Mouse (Mus musculus): ENCODE measurements at regions not wholly inside any gene's neighbourhood (a gene's known extent, or its start where the extent isn't known, plus 50 kb on each side); places are given as distances from the start of the nearest gene placed in this dataset.

- dilution Hi-C loops (cut with MboI; ENCODE audit: extremely low pct_ligation_motif_present, extremely low pct_unique_long_range_greater_than_20kb, low sequenced_read_pairs) (no loop called here), in situ Hi-C loops (cut with MboI; ENCODE audit: low pct_ligation_motif_present, low pct_unique_long_range_greater_than_20kb, low sequenced_read_pairs) (no loop called here)
- Histone ChIP-seq H3K4me3 (replicated peaks in 1 of 3; ENCODE audit: low read depth in 2 of 3, low read length in 2 of 3, poor library complexity in 1 of 3) (no peak overlapping the region), H3K36me3 (replicated peaks in 1 of 2; ENCODE audit: control insufficient read depth in 1 of 2, insufficient read depth in 1 of 2, low read length in 1 of 2) (no peaks in the 10 kb centered on the region), H3K9ac (ENCODE audit: insufficient read depth, low read depth) (no peak overlapping the region), H3K4me2 (ENCODE audit: insufficient read depth, low read depth, poor library complexity, severe bottlenecking) (no peak overlapping the region), H3K27ac (ENCODE audit: insufficient read depth, low read depth) (no peak overlapping the region), H3K9me3 (replicated peaks; ENCODE audit: low read length) (peaks cover 6% of the 10 kb centered on the region), H3K27me3 (replicated peaks) (no peaks in the 10 kb centered on the region), H3K79me2 (replicated peaks; ENCODE audit: control insufficient read depth, extremely low read depth, insufficient read depth, poor library complexity, severe bottlenecking) (no peaks in the 10 kb centered on the region), H3K4me1 (ENCODE audit: control insufficient read depth in 1 of 2, insufficient read depth in 2 of 2) (no peaks in the 10 kb centered on the region)
- DNase-seq (ENCODE audit: extremely low read depth), result no peak
- TF ChIP-seq IRF4 (IDR thresholded peaks at IDR 0.05; ENCODE audit: low read depth, low read length), result no peak
Measured at GRCm38 (mm10) chr6:148574742-148575453, 130.7 kb upstream of the Tmtc1 start.

GRCm38 (mm10) chr6:148572201-148572600 lies 128.0 kb upstream of the Tmtc1 start:
- TF ChIP-seq GABPA (IDR thresholded peaks at IDR 0.05; ENCODE audit: insufficient replicate concordance, low read depth, low read length) (no peak), ZC3H11A (IDR thresholded peaks at IDR 0.05; ENCODE audit: low read depth, low read length) (no peak), MEF2A (IDR thresholded peaks at IDR 0.05; ENCODE audit: borderline replicate concordance, low read depth, low read length) (no peak), MAX (IDR thresholded peaks at IDR 0.05; ENCODE audit: low read length) (no peak)
- dilution Hi-C loops (cut with MboI; ENCODE audit: extremely low pct_ligation_motif_present, extremely low pct_unique_long_range_greater_than_20kb, low sequenced_read_pairs) (no loop called here), in situ Hi-C loops (cut with MboI; ENCODE audit: low pct_ligation_motif_present, low pct_unique_long_range_greater_than_20kb, low sequenced_read_pairs) (no loop called here)

DNA sequence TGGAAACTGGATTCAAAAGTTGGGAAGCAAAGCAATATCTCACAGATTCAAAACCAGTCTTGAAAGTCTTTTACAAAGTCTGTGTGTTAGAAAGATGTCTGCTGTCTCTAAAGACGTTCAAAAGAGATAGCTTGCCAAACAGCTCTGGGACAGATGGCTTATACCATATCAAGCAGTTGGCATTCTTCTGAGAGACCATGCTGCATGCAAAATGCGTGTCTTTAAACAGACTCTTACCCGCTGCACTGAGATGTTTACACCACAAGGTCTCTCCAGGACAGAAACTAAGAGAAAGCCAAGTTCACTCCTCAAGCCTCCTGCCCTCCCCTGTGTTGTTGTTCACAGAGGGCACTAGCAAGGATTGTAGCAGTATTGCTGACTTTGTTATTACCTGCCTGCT lies 127.5 kb upstream of the Tmtc1 start:
- Histone ChIP-seq H3K27ac (ENCODE audit: insufficient read depth, low read depth) (no peak overlapping the region), H3K4me2 (ENCODE audit: insufficient read depth, low read depth, poor library complexity, severe bottlenecking) (no peak overlapping the region), H3K4me3 (replicated peaks in 1 of 3; ENCODE audit: low read depth in 2 of 3, low read length in 2 of 3, poor library complexity in 1 of 3) (no peak overlapping the region), H3K36me3 (replicated peaks in 1 of 2; ENCODE audit: control insufficient read depth in 1 of 2, insufficient read depth in 1 of 2, low read length in 1 of 2) (no peaks in the 10 kb centered on the region), H3K9me3 (replicated peaks; ENCODE audit: low read length) (no peaks in the 10 kb centered on the region), H3K9ac (ENCODE audit: insufficient read depth, low read depth) (no peak overlapping the region), H3K27me3 (replicated peaks) (no peaks in the 10 kb centered on the region), H3K79me2 (replicated peaks; ENCODE audit: control insufficient read depth, extremely low read depth, insufficient read depth, poor library complexity, severe bottlenecking) (no peaks in the 10 kb centered on the region), H3K4me1 (ENCODE audit: control insufficient read depth in 1 of 2, insufficient read depth in 2 of 2) (peaks cover 0 to 4% of the 10 kb centered on the region in 2 experiments; a peak in 2 of 4 replicates)
- in situ Hi-C loops (cut with MboI; ENCODE audit: low pct_ligation_motif_present, low pct_unique_long_range_greater_than_20kb, low sequenced_read_pairs), result no loop called here
- TF ChIP-seq POLR2A (IDR thresholded peaks at IDR 0.05; ENCODE audit: low read depth, low read length), result no peak
- TF ChIP-seq USF2 (conservative IDR thresholded peaks at IDR 0.05; ENCODE audit: low read depth, low read length), result no peak
- no peak for TF ChIP-seq BHLHE40 (IDR thresholded peaks at IDR 0.05; ENCODE audit: low read depth, low read length)
- no peak for TF ChIP-seq ZNF384 (IDR thresholded peaks at IDR 0.05; ENCODE audit: low read depth, low read length)
- TF ChIP-seq ZC3H11A (IDR thresholded peaks at IDR 0.05; ENCODE audit: low read depth, low read length), result no peak
- no peak for DNase-seq (ENCODE audit: extremely low read depth)
- dilution Hi-C loops (cut with MboI; ENCODE audit: extremely low pct_ligation_motif_present, extremely low pct_unique_long_range_greater_than_20kb, low sequenced_read_pairs), result no loop called here

More at GRCm38 (mm10) chr6:148572201-148572600, 128.0 kb upstream of the Tmtc1 start:
- H3K4me1 ChIP-seq (ENCODE audit: control insufficient read depth in 1 of 2, insufficient read depth in 2 of 2), result peaks cover 0 to 4% of the 10 kb centered on the region in 2 experiments; a peak in 2 of 4 replicates
- no peak overlapping the region for H3K4me2 ChIP-seq (ENCODE audit: insufficient read depth, low read depth, poor library complexity, severe bottlenecking)
- H3K27ac ChIP-seq (ENCODE audit: insufficient read depth, low read depth), result no peak overlapping the region
- H3K4me3 ChIP-seq (replicated peaks in 1 of 3; ENCODE audit: low read depth in 2 of 3, low read length in 2 of 3, poor library complexity in 1 of 3), result no peak overlapping the region
- no peaks in the 10 kb centered on the region for H3K9me3 ChIP-seq (replicated peaks; ENCODE audit: low read length)
- no peak overlapping the region for H3K9ac ChIP-seq (ENCODE audit: insufficient read depth, low read depth)
- H3K27me3 ChIP-seq (replicated peaks), result no peaks in the 10 kb centered on the region
- H3K79me2 ChIP-seq (replicated peaks; ENCODE audit: control insufficient read depth, extremely low read depth, insufficient read depth, poor library complexity, severe bottlenecking), result no peaks in the 10 kb centered on the region
- DNase-seq (ENCODE audit: extremely low read depth), result no peak
- H3K36me3 ChIP-seq (replicated peaks in 1 of 2; ENCODE audit: control insufficient read depth in 1 of 2, insufficient read depth in 1 of 2, low read length in 1 of 2), result no peaks in the 10 kb centered on the region
